In genomic region chr7:118242309-118242708, GRCm38 (mm10) we compare ENCODE assay signal across 8 mouse cellular contexts. TPM values are rescaled to one million over a fixed set of nuclear protein-coding genes. Genes with fewer than 3 reads are reported as not detected.
DNase-seq lines count a peak whose midpoint lies in the region; ATAC-seq lines count a peak whose summit lies in the region.

No protein-coding gene starts in this region.

- H3K4me2 ChIP-seq in heart, embryonic 16.5 days (ENCODE audit: low read depth, low read length): peak overlapping the region; percentile 67
- H3K4me2 ChIP-seq in hindbrain, embryonic 11.5 days (replicated peaks; ENCODE audit: low read depth, low read length): peak overlapping the region; percentile 81
- H3K4me2 ChIP-seq in midbrain, embryonic 12.5 days (replicated peaks): peak overlapping the region; percentile 71

- H3K27me3 ChIP-seq in heart, embryonic 16.5 days (ENCODE audit: control insufficient read depth, insufficient read depth, low read length): no peaks in the 10 kb centered on the region
- no peaks in the 10 kb centered on the region for H3K27me3 ChIP-seq in hindbrain, embryonic 11.5 days (ENCODE audit: control insufficient read depth, insufficient read depth, low read length)
- no peaks in the 10 kb centered on the region for H3K27me3 ChIP-seq in midbrain, embryonic 12.5 days

- peak overlapping the region; percentile 99 for H3K9ac ChIP-seq in heart, embryonic 16.5 days (ENCODE audit: low read length)
- peak overlapping the region; percentile 93 for H3K9ac ChIP-seq in hindbrain, embryonic 11.5 days (ENCODE audit: low read depth, low read length)
- peak overlapping the region; percentile 99 for H3K9ac ChIP-seq in midbrain, embryonic 12.5 days (replicated peaks)

- H3K36me3 ChIP-seq in heart, embryonic 16.5 days (ENCODE audit: control insufficient read depth, insufficient read depth): no peaks in the 10 kb centered on the region
- no peaks in the 10 kb centered on the region for H3K36me3 ChIP-seq in hindbrain, embryonic 11.5 days (ENCODE audit: control insufficient read depth, insufficient read depth, low read length)
- no peaks in the 10 kb centered on the region for H3K36me3 ChIP-seq in midbrain, embryonic 12.5 days

- H3K27ac ChIP-seq in heart, embryonic 16.5 days (ENCODE audit: low read length): peak overlapping the region; percentile 98
- no peak overlapping the region for H3K27ac ChIP-seq in hindbrain, embryonic 11.5 days (ENCODE audit: low read depth, low read length)
- H3K27ac ChIP-seq in midbrain, embryonic 12.5 days (replicated peaks): peak overlapping the region; percentile 97

- no peak for ATAC-seq in heart, embryonic 16.5 days (replicated peaks; ENCODE audit: extremely low read depth, insufficient read depth, low FRiP score)
- ATAC-seq in hindbrain, embryonic 11.5 days (ENCODE audit: low FRiP score): no peak
- ATAC-seq in midbrain, embryonic 12.5 days (ENCODE audit: low FRiP score, low read depth): no peak

- H3K9me3 ChIP-seq in heart, embryonic 16.5 days (replicated peaks; ENCODE audit: control insufficient read depth, low read length): no peaks in the 10 kb centered on the region
- H3K9me3 ChIP-seq in hindbrain, embryonic 11.5 days (ENCODE audit: control insufficient read depth, low read length): no peaks in the 10 kb centered on the region
- H3K9me3 ChIP-seq in midbrain, embryonic 12.5 days: no peaks in the 10 kb centered on the region

- peaks cover 6% of the 10 kb centered on the region; the same call in 1 of the 2 replicates for H3K4me1 ChIP-seq in heart, embryonic 16.5 days (ENCODE audit: control insufficient read depth, insufficient read depth, low read length)
- no peaks in the 10 kb centered on the region for H3K4me1 ChIP-seq in hindbrain, embryonic 11.5 days (replicated peaks; ENCODE audit: control insufficient read depth, insufficient read depth, low read length)
- H3K4me1 ChIP-seq in midbrain, embryonic 12.5 days: peaks cover 11% of the 10 kb centered on the region

- peak overlapping the region; percentile 89 for H3K4me3 ChIP-seq in heart, embryonic 16.5 days (ENCODE audit: low read length)
- peak overlapping the region; percentile 88 for H3K4me3 ChIP-seq in hindbrain, embryonic 11.5 days (ENCODE audit: low read depth, low read length)
- H3K4me3 ChIP-seq in midbrain, embryonic 12.5 days: peak overlapping the region; percentile 94

- intact Hi-C loops in heart, postnatal 36 days (cut with DNase I): loop anchor here (5.0 kb wide), 3 partner anchors 40 to 125 kb away; partner anchors contain the start of gene Rps15a

- whole genome bisulfite sequencing in heart, embryonic 16.5 days: 16% methylated on average over 6 of the region's 6 CpGs
- WGBS in hindbrain, embryonic 11.5 days: 31% methylated on average over 6 of the region's 6 CpGs
- WGBS in midbrain, embryonic 12.5 days: 26% methylated on average over 6 of the region's 6 CpGs

- no peak for DNase-seq in heart, postnatal 36 days
- DNase-seq in MEL-GATA-1-ER (ENCODE audit: extremely low read depth, low read depth): peak; percentile 16
- DNase-seq in hindbrain, embryonic 11.5 days (ENCODE audit: low spot score): no peak
- DNase-seq in c-Kit-positive CD71-positive TER-119-positive erythroid progenitor cells, embryonic 14.5 days (ENCODE audit: low spot score): no peak
- no peak for DNase-seq in thymus, postnatal 25 days
- DNase-seq in urinary bladder, postnatal 25 days (ENCODE audit: low spot score): no peak

RNA-seq across cellular contexts. Expression of gene Smg1, which starts 1.2 kb away (rescaled TPM):
- 13.9 and 14.9 TPM in 2 replicates for polyA plus RNA-seq in heart, embryonic 16.5 days (2015; fragmentation: Nextera tagmentation; extraction: Ambion mirVana)
- total RNA-seq in heart, postnatal 36 days (2021): 10 to 100 TPM; 39.2 to 39.5 TPM
- polyA plus RNA-seq in hindbrain, embryonic 11.5 days (2014; fragmentation: Nextera tagmentation; extraction: Ambion mirVana): 20.1 and 30.3 TPM in 2 replicates
- polyA plus RNA-seq in midbrain, embryonic 12.5 days (2016; fragmentation: Nextera tagmentation; extraction: Ambion mirVana): 25.1 and 26.1 TPM in 2 replicates
